Mouse (Mus musculus) mouse trophoblast stem cell (cell line): ENCODE measurements around the gene Ifit1.
"Not testable (repeated sequence)": the region's sequence is repeated elsewhere in the genome, so short reads cannot be mapped to it uniquely, and the experiment has no call there.

Experiments used
- in situ Hi-C, 2 experiments: fragments of 300-500 bp; cut with MseI, MboI; formaldehyde crosslinking; loops; 2 replicates in 1 of 2; 3 replicates in 1 of 2; pipeline ENCODE4 v1.15.1; 2025

Gene Ifit1

GRCm38 (mm10) chr19:34640623-34641022 is at the start of gene Ifit1, which contains the start of gene Ifit1bl2:
TSS of gene Ifit1 (plus strand) at chr19:34640871.
TSS of gene Ifit1bl2 (minus strand) at chr19:34640743.
- in situ Hi-C loops: loop anchor here (25.0 kb wide), 1 partner anchor 303 kb away; no protein-coding TSS in a partner anchor

- in situ Hi-C loops: no loop called here
These were observed 47.2 kb upstream of the Ifit1 start for GRCm38 (mm10) chr19:34593456-34593855.

- in situ Hi-C loops: not testable (repeated sequence)
These were observed 46.1 kb upstream of the Ifit1 start for GRCm38 (mm10) chr19:34594523-34594922.

- in situ Hi-C loops: no loop called here
These were observed 43.9 kb upstream of the Ifit1 start for GRCm38 (mm10) chr19:34596811-34597210.

GRCm38 (mm10) chr19:34598341-34598740 is 42.3 kb upstream of the Ifit1 start:
- in situ Hi-C loops: no loop called here

GRCm38 (mm10) chr19:34599250-34599649 is 41.4 kb upstream of the Ifit1 start:
- in situ Hi-C loops: not testable (repeated sequence)

- in situ Hi-C loops: not testable (repeated sequence)
These were observed 38.8 kb upstream of the Ifit1 start, which contains the start of gene Ifit1bl1 for GRCm38 (mm10) chr19:34601888-34602287. TSS of gene Ifit1bl1 (minus strand) at chr19:34601956.

GRCm38 (mm10) chr19:34605472-34605871 is 35.2 kb upstream of the Ifit1 start:
- in situ Hi-C loops: no loop called here

- in situ Hi-C loops: not testable (repeated sequence)
These were observed 33.2 kb upstream of the Ifit1 start, which contains the start of gene Ifit3b for GRCm38 (mm10) chr19:34607237-34608051. TSS of gene Ifit3b (plus strand) at chr19:34607970.

- in situ Hi-C loops: not testable (repeated sequence)
These were observed 30.6 kb upstream of the Ifit1 start for GRCm38 (mm10) chr19:34610118-34610517.

GRCm38 (mm10) chr19:34612243-34613001 is 28.2 kb upstream of the Ifit1 start:
- in situ Hi-C loops: not testable (repeated sequence)

- in situ Hi-C loops: no loop called here
These were observed 19.8 kb upstream of the Ifit1 start for GRCm38 (mm10) chr19:34620871-34621270.

GRCm38 (mm10) chr19:34623781-34624180 is 16.9 kb upstream of the Ifit1 start:
- in situ Hi-C loops: no loop called here

- in situ Hi-C loops: loop anchor here (25.0 kb wide), 1 partner anchor 287 kb away; no protein-coding TSS in a partner anchor
These were observed 16.0 kb upstream of the Ifit1 start for GRCm38 (mm10) chr19:34624663-34625062.

- in situ Hi-C loops: loop anchor here (25.0 kb wide), 1 partner anchor 290 kb away; no protein-coding TSS in a partner anchor
These were observed 13.2 kb upstream of the Ifit1 start for GRCm38 (mm10) chr19:34627496-34627895.

- in situ Hi-C loops: loop anchor here (25.0 kb wide), 1 partner anchor 294 kb away; no protein-coding TSS in a partner anchor
These were observed 9.2 kb upstream of the Ifit1 start for GRCm38 (mm10) chr19:34631487-34631886.

GRCm38 (mm10) chr19:34633484-34633883 is 7.2 kb upstream of the Ifit1 start:
- in situ Hi-C loops: loop anchor here (25.0 kb wide), 1 partner anchor 296 kb away; no protein-coding TSS in a partner anchor

- in situ Hi-C loops: loop anchor here (5.0 to 25.0 kb wide), 2 partner anchors 90 to 300 kb away; no protein-coding TSS in a partner anchor
These were observed 3.6 kb upstream of the Ifit1 start for GRCm38 (mm10) chr19:34636933-34637557.

GRCm38 (mm10) chr19:34642616-34643015 is 1.9 kb downstream of the Ifit1 start:
- in situ Hi-C loops: loop anchor here (25.0 kb wide), 1 partner anchor 305 kb away; no protein-coding TSS in a partner anchor

GRCm38 (mm10) chr19:34647630-34648029 is 7.0 kb downstream of the Ifit1 start:
- in situ Hi-C loops: loop anchor here (25.0 kb wide), 1 partner anchor 310 kb away; no protein-coding TSS in a partner anchor

GRCm38 (mm10) chr19:34650276-34650675 is 9.6 kb downstream of the Ifit1 start:
- in situ Hi-C loops: no loop called here
